Mouse (Mus musculus) limb, embryonic 11.5 days (tissue): ENCODE results near the gene Tlx1. TPM values are rescaled to one million over a fixed set of nuclear protein-coding genes. Genes with fewer than 3 reads are reported as not detected.

Experiments
- ATAC-seq: fragments of 200-750 bp; cut with Nextera tagmentation; 2 replicates; pipeline ENCODE4 v1.8.0; 2017; ENCODE audit warnings: low read depth; ENCODE audit not compliant: insufficient number of reproducible peaks, low FRiP score, low TSS enrichment
- DNase-seq: peaks from one replicate; pipeline ENCODE4 v3.0.0-alpha.2; 2015; ENCODE audit warnings: low spot score
- H3K27ac ChIP-seq: fragments of 300-500 bp; sonication (generic); replicated peaks from 2 replicates; pipeline ENCODE4 v1.5.1; 2014; ENCODE audit warnings: low read depth, mild to moderate bottlenecking, low read length
- H3K27me3 ChIP-seq: fragments of 300-500 bp; sonication (generic); 2 replicates; pipeline ENCODE4 v1.6.1; 2014; ENCODE audit warnings: mild to moderate bottlenecking, low read length, mixed read lengths; ENCODE audit not compliant: control insufficient read depth, insufficient read depth
- H3K36me3 ChIP-seq: fragments of 300-500 bp; sonication (generic); 2 replicates; pipeline ENCODE4 v1.6.1; 2014; ENCODE audit warnings: mild to moderate bottlenecking, low read length, moderate library complexity, mixed read lengths; ENCODE audit not compliant: control insufficient read depth, insufficient read depth
- H3K4me1 ChIP-seq: fragments of 300-500 bp; sonication (generic); 2 replicates; pipeline ENCODE4 v1.6.1; 2014; ENCODE audit warnings: low read length, mixed read lengths; ENCODE audit not compliant: control insufficient read depth, insufficient read depth
- H3K4me2 ChIP-seq: fragments of 300-500 bp; sonication (generic); 2 replicates; pipeline ENCODE4 v1.6.1; 2014; ENCODE audit warnings: low read depth, mild to moderate bottlenecking, moderate library complexity; ENCODE audit not compliant: severe bottlenecking
- H3K4me3 ChIP-seq: fragments of 300-500 bp; sonication (generic); 2 replicates; pipeline ENCODE4 v1.5.1; 2014; ENCODE audit warnings: low read depth, low read length
- H3K9ac ChIP-seq: fragments of 300-500 bp; sonication (generic); 2 replicates; pipeline ENCODE4 v1.6.1; 2014; ENCODE audit warnings: mild to moderate bottlenecking, low read length
- H3K9me3 ChIP-seq: fragments of 300-500 bp; sonication (generic); 2 replicates; pipeline ENCODE4 v1.6.1; 2016; ENCODE audit warnings: low read length; ENCODE audit not compliant: control insufficient read depth
- WGBS: fragments of 180-500 bp; shearing (Covaris S2); extraction: QIAGEN DNeasy Blood & Tissue Kit; methylation state at CpG from one replicate; pipeline ENCODE4 v1.1.7; 2014; 5-methylcytosine and 5-hydroxymethylcytosine counted together
- polyA plus RNA-seq: library from polyadenylated mRNA; unstranded; fragments of >200 nt; fragmentation: Nextera tagmentation; extraction: Ambion mirVana; gene quantifications from 2 replicates; pipeline ENCODE4 v1.2.1, GENCODE M21; 2014

Tlx1 gene
- polyA plus RNA-seq, 1 experiment from 2014 or later: 0.13 TPM

- ATAC-seq: no peak
Observed at GRCm38 (mm10) chr19:45180447-45180846, 30.0 kb downstream of the Tlx1 start.

DNA sequence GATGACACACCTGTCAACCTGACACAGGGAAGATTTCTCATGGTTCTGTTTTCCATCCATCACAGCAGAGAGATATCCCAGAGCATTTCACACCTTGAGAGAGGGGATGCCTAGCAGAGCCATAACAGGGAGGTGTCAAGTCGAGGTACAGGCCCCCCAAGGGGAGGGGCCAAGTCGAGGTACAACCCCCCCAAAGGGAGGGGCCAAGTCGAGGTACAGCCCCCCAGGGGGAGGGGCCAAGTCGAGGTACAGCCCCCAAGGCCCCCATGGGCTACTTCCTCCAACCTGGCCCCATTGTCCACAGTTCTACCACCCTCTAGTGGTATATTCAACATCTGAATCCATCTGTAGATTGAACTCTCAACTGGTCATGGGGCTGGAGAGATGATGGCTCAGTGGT lies 44.2 kb downstream of the Tlx1 start:
- no peak overlapping the region for H3K27ac ChIP-seq
- no peaks in the 10 kb centered on the region for H3K4me1 ChIP-seq
- no peaks in the 10 kb centered on the region for H3K27me3 ChIP-seq
- no peak overlapping the region for H3K9ac ChIP-seq
- no peak overlapping the region for H3K4me2 ChIP-seq
- ATAC-seq: no peak
- 45% methylated on average over 4 of the region's 4 CpGs for WGBS
- no peak for DNase-seq
- no peaks in the 10 kb centered on the region for H3K9me3 ChIP-seq
- no peak overlapping the region for H3K4me3 ChIP-seq
- H3K36me3 ChIP-seq: no peaks in the 10 kb centered on the region

More at GRCm38 (mm10) chr19:45180447-45180846, 30.0 kb downstream of the Tlx1 start:
- Histone ChIP-seq H3K4me1 (no peaks in the 10 kb centered on the region), H3K9me3 (no peaks in the 10 kb centered on the region), H3K27ac (no peak overlapping the region), H3K4me2 (no peak overlapping the region), H3K27me3 (no peaks in the 10 kb centered on the region), H3K4me3 (no peak overlapping the region), H3K36me3 (no peaks in the 10 kb centered on the region), H3K9ac (no peak overlapping the region)
- WGBS: 87% methylated on average over 5 of the region's 5 CpGs
- no peak for DNase-seq

DNA sequence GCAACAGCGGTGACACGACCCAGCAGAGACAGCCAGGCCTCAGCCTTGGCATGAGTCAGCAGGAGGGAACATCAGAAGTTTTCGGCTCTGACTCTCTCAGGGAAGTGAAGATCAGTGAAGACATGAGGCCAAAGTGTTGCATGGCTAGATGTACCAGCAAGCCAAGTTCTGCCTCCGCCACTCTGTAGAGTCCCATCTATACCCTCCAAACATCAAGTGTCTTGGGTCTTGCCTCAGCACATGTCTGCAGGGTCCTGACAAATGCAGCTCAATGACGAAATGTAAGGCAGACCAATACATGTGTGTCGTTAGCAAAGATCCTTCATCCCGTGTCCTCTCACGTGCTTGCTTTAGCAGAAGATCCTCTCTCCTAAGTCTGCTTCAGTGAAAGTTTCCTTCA lies 46.5 kb downstream of the Tlx1 start:
- Histone ChIP-seq H3K36me3 (no peaks in the 10 kb centered on the region), H3K4me1 (no peaks in the 10 kb centered on the region), H3K27ac (no peak overlapping the region), H3K4me2 (no peak overlapping the region), H3K4me3 (no peak overlapping the region), H3K27me3 (no peaks in the 10 kb centered on the region), H3K9ac (no peak overlapping the region), H3K9me3 (no peaks in the 10 kb centered on the region)
- no peak for ATAC-seq
- DNase-seq: no peak
- 90% methylated on average over 8 of the region's 8 CpGs for WGBS

GRCm38 (mm10) chr19:45205311-45206105 lies 55.0 kb downstream of the Tlx1 start:
- Histone ChIP-seq H3K27ac (no peak overlapping the region), H3K27me3 (peaks cover 9% of the 10 kb centered on the region; the same call in 1 of the 2 replicates), H3K4me2 (no peak overlapping the region), H3K9ac (no peak overlapping the region), H3K36me3 (no peaks in the 10 kb centered on the region), H3K4me1 (0 out of 2 replicates have a peak, but pooled peaks cover 5% of the 10 kb centered on the region), H3K4me3 (no peak overlapping the region), H3K9me3 (no peaks in the 10 kb centered on the region)
- DNase-seq: no peak
- no peak for ATAC-seq
- 70% methylated on average over 3 of the region's 3 CpGs for WGBS

Other genes with a start within 250 kb of the Tlx1 start
- gene Slf2, start 219.5 kb upstream of the Tlx1 start, polyA plus RNA-seq: 57.0 and 61.6 TPM in 2 replicates
- 5.3 and 5.9 TPM in 2 replicates for gene Sema4g, start 161.6 kb upstream of the Tlx1 start, polyA plus RNA-seq
- gene Twnk, start 145.0 kb upstream of the Tlx1 start, polyA plus RNA-seq: 19.0 and 25.4 TPM in 2 replicates
- gene Mrpl43, start 144.2 kb upstream of the Tlx1 start, polyA plus RNA-seq: 69.3 and 73.6 TPM in 2 replicates
- gene Lzts2, start 136.3 kb upstream of the Tlx1 start, polyA plus RNA-seq: 64.4 and 71.7 TPM in 2 replicates
- 0.14 and 0.21 TPM in 2 replicates for gene Pdzd7, start 105.0 kb upstream of the Tlx1 start, polyA plus RNA-seq
- 11.9 and 12.4 TPM in 2 replicates for gene Sfxn3, start 103.2 kb upstream of the Tlx1 start, polyA plus RNA-seq
- 1.4 and 2.2 TPM in 2 replicates for gene Kazald1, start 75.4 kb upstream of the Tlx1 start, polyA plus RNA-seq
- gene Lbx1, start 85.1 kb downstream of the Tlx1 start, polyA plus RNA-seq: 5.0 and 5.1 TPM in 2 replicates
- 52.4 and 56.1 TPM in 2 replicates for gene Btrc, start 213.1 kb downstream of the Tlx1 start, polyA plus RNA-seq